In genomic region chr4:28895480-28895879, GRCm38 (mm10) we compare ENCODE assay signal across 19 mouse cellular contexts.
DNase-seq lines count a peak whose midpoint lies in the region; ATAC-seq and TF ChIP-seq lines count a peak whose summit lies in the region.
"Had no signal": no experiment of that assay in that cellular context is flagged by ENCODE, and none has a peak within 500 bp of the region (broad histone marks: within the 10 kb centered on the region; RNA-seq: fewer than 3 reads in every experiment).

No protein-coding gene starts in this region.

- peak; percentile 76 for DNase-seq in forebrain, embryonic 14.5 days (ENCODE audit: low spot score)
- DNase-seq in forebrain, embryonic 11.5 days (ENCODE audit: low spot score), result no peak
- DNase-seq in brain, adult 2 months (ENCODE audit: low read depth, low spot score), result peak; percentile 90
- DNase-seq in forebrain, postnatal 0 days, result peak; percentile 79
- DNase-seq in left cerebral cortex, postnatal 14 days (ENCODE audit: low spot score in 2 of 2), result peak; percentile 56 to 68
- DNase-seq in gastrocnemius, postnatal 4 days (ENCODE audit: low spot score in 2 of 2), result no peak
- DNase-seq: gastrocnemius, postnatal 36 days; kidney, adult 9 months; kidney, postnatal 4 days; thymus, postnatal 25 days had no signal

- no peaks in the 10 kb centered on the region for H3K9me3 ChIP-seq in forebrain, embryonic 14.5 days (replicated peaks; ENCODE audit: control insufficient read depth, low read length)
- no peaks in the 10 kb centered on the region for H3K9me3 ChIP-seq in forebrain, embryonic 11.5 days (ENCODE audit: control insufficient read depth, low read length)
- no peaks in the 10 kb centered on the region for H3K9me3 ChIP-seq in forebrain, postnatal 0 days (ENCODE audit: low read length)
- no peaks in the 10 kb centered on the region for H3K9me3 ChIP-seq in intestine, embryonic 15.5 days
- H3K9me3 ChIP-seq: limb, embryonic 12.5 days; midbrain, embryonic 15.5 days; neural tube, embryonic 12.5 days had no signal

- H3K27ac ChIP-seq in forebrain, embryonic 14.5 days (ENCODE audit: low read depth, low read length), result peak overlapping the region; percentile 46
- no peak overlapping the region for H3K27ac ChIP-seq in forebrain, embryonic 11.5 days (ENCODE audit: low read depth, low read length)
- no peak overlapping the region for H3K27ac ChIP-seq in forebrain, postnatal 0 days (ENCODE audit: low read depth, low read length)
- no peak overlapping the region for H3K27ac ChIP-seq in intestine, embryonic 15.5 days
- H3K27ac ChIP-seq: limb, embryonic 12.5 days; liver, embryonic 14.5 days; midbrain, embryonic 15.5 days; neural tube, embryonic 12.5 days; stomach, postnatal 0 days had no signal

- no peak overlapping the region for H3K9ac ChIP-seq in forebrain, embryonic 14.5 days (ENCODE audit: low read length)
- no peak overlapping the region for H3K9ac ChIP-seq in forebrain, embryonic 11.5 days (ENCODE audit: low read length)
- no peak overlapping the region for H3K9ac ChIP-seq in forebrain, postnatal 0 days
- no peak overlapping the region for H3K9ac ChIP-seq in intestine, embryonic 15.5 days
- H3K9ac ChIP-seq: limb, embryonic 12.5 days; liver, embryonic 14.5 days; midbrain, embryonic 15.5 days; neural tube, embryonic 12.5 days had no signal

- intact Hi-C loops in left cerebral cortex, postnatal 14 days (cut with DNase I), result no loop called here

- TF ChIP-seq CTCF in forebrain, postnatal 0 days (IDR thresholded peaks at IDR 0.05; ENCODE audit: low read depth), result no peak

- H3K4me2 ChIP-seq in forebrain, embryonic 14.5 days (ENCODE audit: low read length), result no peak overlapping the region
- H3K4me2 ChIP-seq in forebrain, embryonic 11.5 days (ENCODE audit: low read depth, low read length, severe bottlenecking), result no peak overlapping the region
- no peak overlapping the region for H3K4me2 ChIP-seq in forebrain, postnatal 0 days (ENCODE audit: low read depth)
- H3K4me2 ChIP-seq in intestine, embryonic 15.5 days (replicated peaks), result no peak overlapping the region
- H3K4me2 ChIP-seq: heart, embryonic 11.5 days; limb, embryonic 12.5 days; midbrain, embryonic 15.5 days; neural tube, embryonic 12.5 days had no signal

- peak; percentile 87; the same call in 1 of the 2 replicates for ATAC-seq in forebrain, embryonic 14.5 days
- no peak for ATAC-seq in forebrain, embryonic 11.5 days (replicated peaks; ENCODE audit: low FRiP score)
- peak; percentile 92 for ATAC-seq in forebrain, postnatal 0 days
- no peak for ATAC-seq in intestine, embryonic 15.5 days
- ATAC-seq: hindbrain, embryonic 16.5 days; lung, postnatal 0 days; midbrain, embryonic 15.5 days had no signal

- H3K4me3 ChIP-seq in forebrain, embryonic 14.5 days (ENCODE audit: low read depth, low read length), result no peak overlapping the region
- H3K4me3 ChIP-seq in forebrain, embryonic 11.5 days (ENCODE audit: low read depth, low read length), result no peak overlapping the region
- no peak overlapping the region for H3K4me3 ChIP-seq in forebrain, postnatal 0 days (ENCODE audit: low read depth, low read length)
- no peak overlapping the region for H3K4me3 ChIP-seq in intestine, embryonic 15.5 days (replicated peaks)
- H3K4me3 ChIP-seq: limb, embryonic 12.5 days; midbrain, embryonic 15.5 days; neural tube, embryonic 12.5 days had no signal

- no peaks in the 10 kb centered on the region for H3K27me3 ChIP-seq in forebrain, embryonic 14.5 days (replicated peaks; ENCODE audit: control insufficient read depth, insufficient read depth, low read length)
- H3K27me3 ChIP-seq in forebrain, embryonic 11.5 days (ENCODE audit: control insufficient read depth, insufficient read depth, low read length), result no peaks in the 10 kb centered on the region
- no peaks in the 10 kb centered on the region for H3K27me3 ChIP-seq in forebrain, postnatal 0 days (ENCODE audit: insufficient read depth, low read length)
- no peaks in the 10 kb centered on the region for H3K27me3 ChIP-seq in intestine, embryonic 15.5 days (replicated peaks)
- H3K27me3 ChIP-seq: limb, embryonic 12.5 days; midbrain, embryonic 15.5 days; neural tube, embryonic 12.5 days had no signal

- H3K36me3 ChIP-seq in forebrain, embryonic 14.5 days (ENCODE audit: control insufficient read depth, insufficient read depth, low read length), result no peaks in the 10 kb centered on the region
- no peaks in the 10 kb centered on the region for H3K36me3 ChIP-seq in forebrain, embryonic 11.5 days (ENCODE audit: control insufficient read depth, insufficient read depth, low read length)
- no peaks in the 10 kb centered on the region for H3K36me3 ChIP-seq in forebrain, postnatal 0 days (ENCODE audit: insufficient read depth)
- H3K36me3 ChIP-seq in intestine, embryonic 15.5 days, result no peaks in the 10 kb centered on the region
- H3K36me3 ChIP-seq: limb, embryonic 12.5 days; midbrain, embryonic 15.5 days; neural tube, embryonic 12.5 days had no signal

- H3K4me1 ChIP-seq in forebrain, embryonic 14.5 days (ENCODE audit: control insufficient read depth, insufficient read depth, low read length), result no peaks in the 10 kb centered on the region; the same call in 1 of the 2 replicates
- H3K4me1 ChIP-seq in forebrain, embryonic 11.5 days (replicated peaks; ENCODE audit: control insufficient read depth, insufficient read depth, low read length), result no peaks in the 10 kb centered on the region
- H3K4me1 ChIP-seq in forebrain, postnatal 0 days (ENCODE audit: insufficient read depth), result no peaks in the 10 kb centered on the region
- H3K4me1 ChIP-seq in intestine, embryonic 15.5 days (replicated peaks), result no peaks in the 10 kb centered on the region
- H3K4me1 ChIP-seq: limb, embryonic 12.5 days; midbrain, embryonic 15.5 days; neural tube, embryonic 12.5 days had no signal

- WGBS in forebrain, embryonic 14.5 days, result 67% methylated on average over 7 of the region's 7 CpGs
- WGBS in forebrain, embryonic 11.5 days, result 91% methylated on average over 7 of the region's 7 CpGs
- WGBS in forebrain, postnatal 0 days, result 63% methylated on average over 7 of the region's 7 CpGs
- 88% methylated on average over 7 of the region's 7 CpGs for WGBS in intestine, embryonic 15.5 days

Comparison
In these comparisons a context has a peak if more than half of its experiments do, and no peak if none do; other contexts are left out.
1. ATAC-seq: peak in forebrain, embryonic 14.5 days (single experiment) and forebrain, postnatal 0 days (single experiment); none in forebrain, embryonic 11.5 days (single experiment) and intestine, embryonic 15.5 days (single experiment).
2. DNase-seq: peak in forebrain, embryonic 14.5 days (single experiment), brain, adult 2 months (single experiment), forebrain, postnatal 0 days (single experiment) and left cerebral cortex, postnatal 14 days (2 of 2); none in forebrain, embryonic 11.5 days (single experiment) and gastrocnemius, postnatal 4 days (0 of 2).